Mouse (Mus musculus) lung, postnatal 0 days (tissue): Measurements from ENCODE around the gene Bnc1.

Experiments
- CTCF ChIP-seq: IDR thresholded peaks from 2 replicates; pipeline ENCODE4 v1.5.1; 2016; ENCODE audit warnings: antibody characterized with exemption, mild to moderate bottlenecking
- EP300 ChIP-seq: IDR thresholded peaks from 2 replicates; pipeline ENCODE4 v1.6.1; 2016; ENCODE audit warnings: antibody characterized with exemption, mild to moderate bottlenecking, control low read depth

DNA sequence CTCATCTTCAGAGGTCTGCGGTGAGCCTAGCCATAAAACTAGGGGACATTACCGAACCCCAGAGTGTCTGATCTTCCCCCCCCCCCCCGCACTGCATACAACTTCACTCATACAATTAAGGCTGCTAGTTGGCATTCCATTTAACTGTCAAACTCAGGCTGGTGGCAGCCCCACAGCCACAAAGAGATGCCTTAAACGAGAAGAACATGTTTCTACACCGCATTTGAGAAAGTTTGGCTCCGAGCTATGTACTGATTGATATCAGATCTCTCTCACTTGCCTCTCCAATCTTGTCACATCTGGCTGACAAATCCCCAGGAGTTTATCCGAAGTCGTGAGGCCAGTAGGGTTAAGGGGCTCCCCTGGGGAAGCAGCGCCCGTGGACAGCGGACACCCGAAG is 976 bp downstream of the Bnc1 start:
- TF ChIP-seq CTCF, result no peak
- no peak for TF ChIP-seq EP300
